Mouse (Mus musculus): ENCODE results near the gene Agpat4. TPM values are rescaled to one million over a fixed set of nuclear protein-coding genes. Genes with fewer than 3 reads are reported as not detected.

The Agpat4 gene
- polyA plus RNA-seq, 2 experiments: 22.1 to 23.7 TPM

GRCm38 (mm10) chr17:12147830-12148229 lies 29.3 kb downstream of the Agpat4 start:
- TF ChIP-seq POLR2A (IDR thresholded peaks at IDR 0.05; ENCODE audit: borderline replicate concordance, extremely low read depth, insufficient read depth, insufficient read length): no peak
- peaks cover 14% of the 10 kb centered on the region for H3K36me3 ChIP-seq (ENCODE audit: control insufficient read depth, insufficient read depth, low read length)
- no peak overlapping the region for H3K9ac ChIP-seq (ENCODE audit: low read depth, low read length, severe bottlenecking)
- no peaks in the 10 kb centered on the region for H3K9me3 ChIP-seq (ENCODE audit: control insufficient read depth, low read length)
- H3K27me3 ChIP-seq (ENCODE audit: control insufficient read depth, insufficient read depth, low read length): no peaks in the 10 kb centered on the region
- no peak overlapping the region for H3K4me3 ChIP-seq (replicated peaks; ENCODE audit: low read length)
- ATAC-seq (ENCODE audit: low FRiP score, low read depth): no peak
- 0 out of 2 replicates have a peak, but pooled peaks cover 2% of the 10 kb centered on the region for H3K4me1 ChIP-seq (ENCODE audit: control insufficient read depth, insufficient read depth, low read length)
- H3K27ac ChIP-seq (replicated peaks; ENCODE audit: low read depth, low read length): no peak overlapping the region
- no peak overlapping the region for H3K4me2 ChIP-seq (replicated peaks; ENCODE audit: low read depth, low read length, severe bottlenecking)
- 95% methylated on average over 4 of the region's 4 CpGs for WGBS
- no peak for DNase-seq (ENCODE audit: low spot score)

GRCm38 (mm10) chr17:12149232-12149861 lies 30.8 kb downstream of the Agpat4 start:
- no peak overlapping the region for H3K9ac ChIP-seq (ENCODE audit: low read depth, low read length, severe bottlenecking)

GRCm38 (mm10) chr17:12150970-12151369 lies 32.5 kb downstream of the Agpat4 start:
- DNase-seq (ENCODE audit: low spot score): no peak
- no peak overlapping the region for H3K4me2 ChIP-seq (replicated peaks; ENCODE audit: low read depth, low read length, severe bottlenecking)
- H3K4me1 ChIP-seq (ENCODE audit: control insufficient read depth, insufficient read depth, low read length): no peaks in the 10 kb centered on the region
- TF ChIP-seq POLR2A (IDR thresholded peaks at IDR 0.05; ENCODE audit: borderline replicate concordance, extremely low read depth, insufficient read depth, insufficient read length): no peak
- no peak for ATAC-seq (ENCODE audit: low FRiP score, low read depth)
- H3K27me3 ChIP-seq (ENCODE audit: control insufficient read depth, insufficient read depth, low read length): no peaks in the 10 kb centered on the region
- no peak overlapping the region for H3K9ac ChIP-seq (ENCODE audit: low read depth, low read length, severe bottlenecking)
- WGBS: 91% methylated on average over 2 of the region's 2 CpGs
- H3K9me3 ChIP-seq (ENCODE audit: control insufficient read depth, low read length): no peaks in the 10 kb centered on the region
- no peak overlapping the region for H3K27ac ChIP-seq (replicated peaks; ENCODE audit: low read depth, low read length)
- H3K36me3 ChIP-seq (ENCODE audit: control insufficient read depth, insufficient read depth, low read length): peaks cover 33% of the 10 kb centered on the region
- no peak overlapping the region for H3K4me3 ChIP-seq (replicated peaks; ENCODE audit: low read length)

More at GRCm38 (mm10) chr17:12149232-12149861, 30.8 kb downstream of the Agpat4 start:
- Histone ChIP-seq H3K4me1 (ENCODE audit: control insufficient read depth, insufficient read depth, low read length) (0 out of 2 replicates have a peak, but pooled peaks cover 2% of the 10 kb centered on the region), H3K36me3 (ENCODE audit: control insufficient read depth, insufficient read depth, low read length) (peaks cover 29% of the 10 kb centered on the region), H3K4me2 (replicated peaks; ENCODE audit: low read depth, low read length, severe bottlenecking) (no peak overlapping the region), H3K27me3 (ENCODE audit: control insufficient read depth, insufficient read depth, low read length) (no peaks in the 10 kb centered on the region), H3K9me3 (ENCODE audit: control insufficient read depth, low read length) (no peaks in the 10 kb centered on the region), H3K4me3 (replicated peaks; ENCODE audit: low read length) (no peak overlapping the region), H3K27ac (replicated peaks; ENCODE audit: low read depth, low read length) (no peak overlapping the region)
- no peak for DNase-seq (ENCODE audit: low spot score)
- no peak for ATAC-seq (ENCODE audit: low FRiP score, low read depth)
- no peak for TF ChIP-seq POLR2A (IDR thresholded peaks at IDR 0.05; ENCODE audit: borderline replicate concordance, extremely low read depth, insufficient read depth, insufficient read length)
- WGBS: 77% methylated on average over 6 of the region's 6 CpGs

GRCm38 (mm10) chr17:12154260-12154659 lies 35.8 kb downstream of the Agpat4 start:
- Histone ChIP-seq H3K4me2 (replicated peaks; ENCODE audit: low read depth, low read length, severe bottlenecking) (no peak overlapping the region), H3K27ac (replicated peaks; ENCODE audit: low read depth, low read length) (no peak overlapping the region), H3K27me3 (ENCODE audit: control insufficient read depth, insufficient read depth, low read length) (no peaks in the 10 kb centered on the region), H3K36me3 (ENCODE audit: control insufficient read depth, insufficient read depth, low read length) (peaks cover 39% of the 10 kb centered on the region), H3K4me3 (replicated peaks; ENCODE audit: low read length) (no peak overlapping the region), H3K9me3 (ENCODE audit: control insufficient read depth, low read length) (no peaks in the 10 kb centered on the region), H3K9ac (ENCODE audit: low read depth, low read length, severe bottlenecking) (no peak overlapping the region), H3K4me1 (ENCODE audit: control insufficient read depth, insufficient read depth, low read length) (no peaks in the 10 kb centered on the region)
- DNase-seq (ENCODE audit: low spot score): no peak
- 51% methylated on average over 2 of the region's 2 CpGs for WGBS
- no peak for ATAC-seq (ENCODE audit: low FRiP score, low read depth)
- TF ChIP-seq POLR2A (IDR thresholded peaks at IDR 0.05; ENCODE audit: borderline replicate concordance, extremely low read depth, insufficient read depth, insufficient read length): no peak

GRCm38 (mm10) chr17:12155236-12155635 lies 36.7 kb downstream of the Agpat4 start:
- Histone ChIP-seq H3K9me3 (ENCODE audit: control insufficient read depth, low read length) (no peaks in the 10 kb centered on the region), H3K36me3 (ENCODE audit: control insufficient read depth, insufficient read depth, low read length) (peaks cover 40% of the 10 kb centered on the region), H3K27ac (replicated peaks; ENCODE audit: low read depth, low read length) (no peak overlapping the region), H3K4me1 (ENCODE audit: control insufficient read depth, insufficient read depth, low read length) (no peaks in the 10 kb centered on the region), H3K9ac (ENCODE audit: low read depth, low read length, severe bottlenecking) (no peak overlapping the region), H3K27me3 (ENCODE audit: control insufficient read depth, insufficient read depth, low read length) (no peaks in the 10 kb centered on the region), H3K4me3 (replicated peaks; ENCODE audit: low read length) (no peak overlapping the region), H3K4me2 (replicated peaks; ENCODE audit: low read depth, low read length, severe bottlenecking) (no peak overlapping the region)
- TF ChIP-seq POLR2A (IDR thresholded peaks at IDR 0.05; ENCODE audit: borderline replicate concordance, extremely low read depth, insufficient read depth, insufficient read length): no peak
- WGBS: 87% methylated on average over 6 of the region's 6 CpGs
- no peak for DNase-seq (ENCODE audit: low spot score)
- no peak for ATAC-seq (ENCODE audit: low FRiP score, low read depth)

All from limb, embryonic 14.5 days (tissue).